Mouse (Mus musculus): ENCODE results near the gene Ivns1abp.

DNA sequence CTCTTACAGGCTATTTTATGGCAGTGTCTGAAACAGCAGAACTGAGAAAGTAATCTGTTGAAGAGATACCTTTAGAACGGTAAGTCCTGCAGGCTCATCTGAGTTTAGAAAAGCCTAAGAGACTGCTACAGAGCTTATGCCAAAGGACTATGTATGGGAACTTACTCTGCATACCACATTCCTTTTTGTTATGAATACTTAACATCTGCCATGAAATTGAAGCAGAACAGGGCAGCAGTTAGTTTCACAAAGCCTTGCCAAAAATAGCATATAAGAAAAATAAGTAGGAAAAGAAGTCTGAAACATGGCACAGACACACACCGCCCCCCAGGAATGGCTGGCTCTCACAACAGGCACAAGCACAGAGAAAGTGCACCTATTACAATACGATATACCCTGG is 65.5 kb downstream of the Ivns1abp start:
- TF ChIP-seq CTCF (IDR thresholded peaks at IDR 0.05) (no peak), EP300 (IDR thresholded peaks at IDR 0.05) (no peak)
